Mouse (Mus musculus) limb, embryonic 15.5 days (tissue): ENCODE results near the gene Armc9. TPM values are rescaled to one million over a fixed set of nuclear protein-coding genes. Genes with fewer than 3 reads are reported as not detected.

Experiments used
- polyA plus RNA-seq: library from polyadenylated mRNA; unstranded; fragments of >200 nt; fragmentation: Nextera tagmentation; extraction: Ambion mirVana; gene quantifications from 2 replicates; pipeline ENCODE4 v1.2.1, GENCODE M21; 2015

Armc9 gene
- polyA plus RNA-seq, 1 experiment from 2014 or later: 19.2 TPM

Other genes starting within 250 kb of the Armc9 start
- gene 4933407L21Rik, start 226.3 kb upstream of the Armc9 start, polyA plus RNA-seq: 0.35 and 0.55 TPM in 2 replicates
- gene Gpr55, start 193.8 kb upstream of the Armc9 start, polyA plus RNA-seq: 0.06 and 0.15 TPM in 2 replicates
- gene Spata3, start 138.0 kb upstream of the Armc9 start, polyA plus RNA-seq: not detected in 2 replicates
- gene 2810459M11Rik, start 108.9 kb upstream of the Armc9 start, polyA plus RNA-seq: 0.29 and 0.47 TPM in 2 replicates
- gene Psmd1, start 90.4 kb upstream of the Armc9 start, polyA plus RNA-seq: 148 and 155 TPM in 2 replicates
- gene Htr2b, start 42.8 kb upstream of the Armc9 start, polyA plus RNA-seq: 0.92 and 1.5 TPM in 2 replicates
- gene Gm21972, start 21.1 kb upstream of the Armc9 start, polyA plus RNA-seq: 0.47 TPM in 1 of 2 replicates, not detected in the other
- gene B3gnt7, start 148.1 kb downstream of the Armc9 start, polyA plus RNA-seq: 5.0 and 6.2 TPM in 2 replicates
- 356 and 369 TPM in 2 replicates for gene Ncl, start 204.6 kb downstream of the Armc9 start, polyA plus RNA-seq